Mouse (Mus musculus) CH12.LX (cell line): Measurements from ENCODE around the gene Gm36028. TPM values are rescaled to one million over a fixed set of nuclear protein-coding genes. Genes with fewer than 3 reads are reported as not detected.

Experiments
- DNase-seq: peaks from one replicate; pipeline ENCODE4 v3.0.0-alpha.2; 2013; ENCODE audit errors: extremely low read depth
- H3K27ac ChIP-seq: 2 replicates; pipeline ENCODE4 v1.5.1; 2012; ENCODE audit warnings: low read depth, mild to moderate bottlenecking, control low read depth, moderate library complexity; ENCODE audit not compliant: insufficient read depth
- H3K27me3 ChIP-seq: replicated peaks from 2 replicates; pipeline ENCODE3; 2012; ENCODE audit warnings: inconsistent platforms
- H3K36me3 ChIP-seq, 2 experiments: replicated peaks in 1 of 2; 2 replicates each; pipeline versions ENCODE3 to v1.6.1; 2012; ENCODE audit warnings: inconsistent platforms in 1 of 2, low read length in 1 of 2, mild to moderate bottlenecking in 1 of 2, mixed read lengths in 1 of 2, moderate library complexity in 1 of 2; ENCODE audit not compliant: control insufficient read depth in 1 of 2, insufficient read depth in 1 of 2
- H3K4me1 ChIP-seq, 2 experiments: 2 replicates each; pipeline ENCODE4 v1.6.1; 2012; ENCODE audit warnings: inconsistent platforms in 1 of 2, moderate library complexity in 1 of 2; ENCODE audit not compliant: insufficient read depth in 2 of 2, control insufficient read depth in 1 of 2
- H3K4me2 ChIP-seq: 2 replicates; pipeline ENCODE4 v1.6.1; 2012; ENCODE audit warnings: low read depth, mild to moderate bottlenecking, control low read depth; ENCODE audit not compliant: poor library complexity, insufficient read depth, severe bottlenecking
- H3K4me3 ChIP-seq, 3 experiments: fragments of 150-350 bp in 1 of 3; sonication (generic) in 1 of 3; replicated peaks in 1 of 3; 2 replicates each; pipeline versions ENCODE3 to v1.5.1; 2011 to 2012; ENCODE audit warnings: low read depth in 2 of 3, low read length in 2 of 3, mild to moderate bottlenecking in 2 of 3, moderate library complexity in 2 of 3, control low read depth in 1 of 3, improper control_type of control experiment in 1 of 3, inconsistent platforms in 1 of 3, mixed read lengths in 1 of 3; ENCODE audit not compliant: poor library complexity in 1 of 3
- H3K79me2 ChIP-seq: replicated peaks from 2 replicates; pipeline ENCODE4 v1.6.1; 2012; ENCODE audit warnings: mild to moderate bottlenecking, moderate library complexity; ENCODE audit not compliant: control insufficient read depth, poor library complexity, insufficient read depth, severe bottlenecking; ENCODE audit errors: extremely low read depth
- H3K9ac ChIP-seq: 2 replicates; pipeline ENCODE4 v1.6.1; 2012; ENCODE audit warnings: low read depth, mild to moderate bottlenecking, control low read depth, moderate library complexity; ENCODE audit not compliant: insufficient read depth
- H3K9me3 ChIP-seq: replicated peaks from 2 replicates; pipeline ENCODE3; 2012; ENCODE audit warnings: low read length, inconsistent platforms, mixed read lengths
- BHLHE40 ChIP-seq: IDR thresholded peaks from 2 replicates; pipeline ENCODE4 v1.6.1; 2011; ENCODE audit warnings: mild to moderate bottlenecking, low read depth, low read length, improper control_type of control experiment
- CHD2 ChIP-seq: IDR thresholded peaks from 2 replicates; pipeline ENCODE4 v1.6.1; 2011; ENCODE audit warnings: low read length, improper control_type of control experiment
- CTCF ChIP-seq, 2 experiments: IDR thresholded peaks in 1 of 2; conservative IDR thresholded peaks in 1 of 2; 2 replicates each; pipeline ENCODE4 v1.5.1; 2011 to 2012; ENCODE audit warnings: low read depth in 2 of 2, low read length in 2 of 2, improper control_type of control experiment in 1 of 2, inconsistent platforms in 1 of 2, mild to moderate bottlenecking in 1 of 2, moderate library complexity in 1 of 2
- ELF1 ChIP-seq: IDR thresholded peaks from 2 replicates; pipeline ENCODE4 v1.6.1; 2014; ENCODE audit warnings: low read depth, mild to moderate bottlenecking, inconsistent platforms, low read length, improper control_type of control experiment
- ETS1 ChIP-seq: conservative IDR thresholded peaks from 2 replicates; pipeline ENCODE4 v1.6.1; 2012; ENCODE audit warnings: low read depth, mild to moderate bottlenecking, inconsistent platforms, low read length, improper control_type of control experiment, moderate library complexity
- GABPA ChIP-seq: IDR thresholded peaks from 2 replicates; pipeline ENCODE4 v1.6.1; 2012; ENCODE audit warnings: low read depth, low read length, improper control_type of control experiment, inconsistent platforms; ENCODE audit not compliant: insufficient replicate concordance
- IRF4 ChIP-seq: IDR thresholded peaks from 2 replicates; pipeline ENCODE4 v1.6.1; 2014; ENCODE audit warnings: low read depth, mild to moderate bottlenecking, inconsistent platforms, low read length, improper control_type of control experiment
- JUND ChIP-seq: conservative IDR thresholded peaks from 2 replicates; pipeline ENCODE4 v1.6.1; 2011; ENCODE audit warnings: low read depth, low read length, improper control_type of control experiment
- KAT2A ChIP-seq: IDR thresholded peaks from 2 replicates; pipeline ENCODE4 v1.6.1; 2012; ENCODE audit warnings: low read length, improper control_type of control experiment, inconsistent platforms; ENCODE audit not compliant: insufficient replicate concordance
- MAX ChIP-seq: IDR thresholded peaks from 2 replicates; pipeline ENCODE4 v1.6.1; 2011; ENCODE audit warnings: low read length, improper control_type of control experiment
- MXI1 ChIP-seq: IDR thresholded peaks from 2 replicates; pipeline ENCODE4 v1.6.1; 2011; ENCODE audit warnings: mild to moderate bottlenecking, low read depth, low read length, improper control_type of control experiment
- MYC ChIP-seq: IDR thresholded peaks from 2 replicates; pipeline ENCODE4 v1.6.1; 2011; ENCODE audit warnings: low read depth, mild to moderate bottlenecking, improper control_type of control experiment, low read length
- POLR2A ChIP-seq: IDR thresholded peaks from 2 replicates; pipeline ENCODE4 v1.6.1; 2011; ENCODE audit warnings: low read depth, mild to moderate bottlenecking, improper control_type of control experiment, low read length
- RCOR1 ChIP-seq: conservative IDR thresholded peaks from 2 replicates; pipeline ENCODE4 v1.6.1; 2012; ENCODE audit warnings: low read depth, mild to moderate bottlenecking, inconsistent platforms, low read length, improper control_type of control experiment
- SIN3A ChIP-seq: IDR thresholded peaks from 2 replicates; pipeline ENCODE4 v1.6.1; 2012; ENCODE audit warnings: low read length, improper control_type of control experiment, inconsistent platforms
- TBP ChIP-seq: conservative IDR thresholded peaks from 2 replicates; pipeline ENCODE4 v1.6.1; 2011; ENCODE audit warnings: low read depth, low read length, improper control_type of control experiment
- TCF12 ChIP-seq: IDR thresholded peaks from 2 replicates; pipeline ENCODE4 v1.6.1; 2014; ENCODE audit warnings: low read depth, mild to moderate bottlenecking, inconsistent platforms, low read length, improper control_type of control experiment
- UBTF ChIP-seq: IDR thresholded peaks from 2 replicates; pipeline ENCODE4 v1.6.1; 2012; ENCODE audit warnings: low read depth, mild to moderate bottlenecking, inconsistent platforms, low read length, improper control_type of control experiment, moderate library complexity
- USF1 ChIP-seq: IDR thresholded peaks from 2 replicates; pipeline ENCODE4 v1.6.1; 2014; ENCODE audit warnings: low read depth, mild to moderate bottlenecking, inconsistent platforms, low read length, improper control_type of control experiment
- ZKSCAN1 ChIP-seq: IDR thresholded peaks from 2 replicates; pipeline ENCODE4 v1.6.1; 2012; ENCODE audit warnings: low read depth, inconsistent platforms, low read length, improper control_type of control experiment, borderline replicate concordance
- ZNF384 ChIP-seq: IDR thresholded peaks from 2 replicates; pipeline ENCODE4 v1.6.1; 2012; ENCODE audit warnings: low read depth, low read length, improper control_type of control experiment, inconsistent platforms
- dilution Hi-C: fragments of 300-500 bp; cut with MboI; formaldehyde crosslinking; loops from 2 replicates; pipeline ENCODE4 v1.14.3; 2020; ENCODE audit warnings: low sequenced_read_pairs; ENCODE audit not compliant: extremely low pct_unique_long_range_greater_than_20kb, extremely low pct_ligation_motif_present
- in situ Hi-C: fragments of 300-500 bp; cut with MboI; formaldehyde crosslinking; loops from 3 replicates; pipeline ENCODE4 v1.14.3; 2019; ENCODE audit warnings: low sequenced_read_pairs, low pct_ligation_motif_present, low pct_unique_long_range_greater_than_20kb, mixed read lengths
- polyA plus RNA-seq: library from polyadenylated mRNA; unstranded; fragments of >175 nt; gene quantifications from 2 replicates; pipeline ENCODE4 v1.2.1, GENCODE M21; 2012; ENCODE audit warnings: low read depth; ENCODE audit not compliant: insufficient read length
- total RNA-seq, 2 experiments: library from RNA; depleted of rRNA; stranded (reverse); fragments of 300-350 nt in 1 of 2; fragments of >200 nt in 1 of 2; gene quantifications; 2 replicates each; pipeline ENCODE4 v1.2.3; 2012 to 2014

Gm36028 gene
- total and polyA plus RNA-seq, 3 experiments = not detected

- H3K4me2 ChIP-seq = no peak overlapping the region
- H3K4me1 ChIP-seq = peaks cover 2 to 4% of the 10 kb centered on the region in 2 experiments; a peak in 1 of 4 replicates
- no peaks in the 10 kb centered on the region for H3K79me2 ChIP-seq
- H3K27me3 ChIP-seq = peaks cover 4% of the 10 kb centered on the region
- no peak for DNase-seq
- in situ Hi-C loops (loop anchor here (25.0 kb wide), 1 partner anchor 731 kb away; no protein-coding TSS in a partner anchor), dilution Hi-C loops (no loop called here)
- no peak overlapping the region for H3K9ac ChIP-seq
- no peaks in the 10 kb centered on the region for H3K36me3 ChIP-seq
- H3K27ac ChIP-seq = no peak overlapping the region
- no peak overlapping the region for H3K4me3 ChIP-seq
- TF ChIP-seq POLR2A (no peak), MAX (no peak), CHD2 (no peak), ZKSCAN1 (no peak), MYC (no peak), TBP (no peak), USF1 (no peak), TCF12 (no peak), SIN3A (no peak), JUND (no peak), ZNF384 (no peak), IRF4 (no peak)
- no peaks in the 10 kb centered on the region for H3K9me3 ChIP-seq
Measured at GRCm38 (mm10) chr16:37843740-37844139, 17.2 kb downstream of the Gm36028 start.

GRCm38 (mm10) chr16:37842439-37842838 lies 18.5 kb downstream of the Gm36028 start:
- dilution Hi-C loops = no loop called here

GRCm38 (mm10) chr16:37837571-37837970 lies 23.4 kb downstream of the Gm36028 start:
- dilution Hi-C loops = no loop called here
- H3K4me1 ChIP-seq = peaks cover 2 to 4% of the 10 kb centered on the region in 2 experiments; a peak in 1 of 4 replicates
- in situ Hi-C loops = loop anchor here (25.0 kb wide), 1 partner anchor 725 kb away; no protein-coding TSS in a partner anchor
- DNase-seq = no peak
- H3K9ac ChIP-seq = no peak overlapping the region
- no peaks in the 10 kb centered on the region for H3K27me3 ChIP-seq
- H3K9me3 ChIP-seq = no peaks in the 10 kb centered on the region
- no peak overlapping the region for H3K4me2 ChIP-seq
- H3K4me3 ChIP-seq = no peak overlapping the region
- TF ChIP-seq ETS1 (no peak), CHD2 (no peak), RCOR1 (no peak), MXI1 (no peak), MAX (no peak), TBP (no peak), CTCF (conservative IDR thresholded peaks at IDR 0.05 in 1 of 2, IDR thresholded peaks at IDR 0.05 in 1 of 2; ENCODE audit: low read depth in 2 of 2, low read length in 2 of 2) (no peak), ELF1 (no peak), BHLHE40 (no peak), ZKSCAN1 (no peak), KAT2A (no peak)
- no peak overlapping the region for H3K27ac ChIP-seq
- no peaks in the 10 kb centered on the region for H3K36me3 ChIP-seq
- no peaks in the 10 kb centered on the region for H3K79me2 ChIP-seq

More at GRCm38 (mm10) chr16:37842439-37842838, 18.5 kb downstream of the Gm36028 start:
- in situ Hi-C loops = loop anchor here (25.0 kb wide), 1 partner anchor 730 kb away; no protein-coding TSS in a partner anchor
- H3K9ac ChIP-seq = no peak overlapping the region
- peaks cover 2 to 4% of the 10 kb centered on the region in 2 experiments; a peak in 1 of 4 replicates for H3K4me1 ChIP-seq
- no peak overlapping the region for H3K4me3 ChIP-seq
- no peaks in the 10 kb centered on the region for H3K9me3 ChIP-seq
- DNase-seq = no peak
- no peak for TF ChIP-seq UBTF
- TF ChIP-seq GABPA = no peak
- TF ChIP-seq, all 38 proteins: peak for 0
- H3K27me3 ChIP-seq = peaks cover 3% of the 10 kb centered on the region
- no peaks in the 10 kb centered on the region for H3K79me2 ChIP-seq
- no peak overlapping the region for H3K4me2 ChIP-seq
- no peaks in the 10 kb centered on the region for H3K36me3 ChIP-seq
- H3K27ac ChIP-seq = no peak overlapping the region
